Mouse (Mus musculus) layer of hippocampus, postnatal 36 days (tissue): Measurements from ENCODE around the gene Sh3bgrl3. TPM values are rescaled to one million over a fixed set of nuclear protein-coding genes. Genes with fewer than 3 reads are reported as not detected.

Experiments
- DNase-seq, 2 experiments: peaks; one replicate each; pipeline ENCODE4 v3.0.0; 2022
- total RNA-seq, 2 experiments: library from RNA; stranded (reverse); gene quantifications; 2 replicates each; pipeline ENCODE4 v1.2.3; 2021

The Sh3bgrl3 gene
- total RNA-seq, 2 experiments from 2014 or later, result 234 to 264 TPM

GRCm38 (mm10) chr4:134108196-134108595 lies 20.4 kb downstream of the Sh3bgrl3 start:
- DNase-seq, result no peak

GRCm38 (mm10) chr4:134107730-134108129 lies 20.9 kb downstream of the Sh3bgrl3 start:
- peak; percentile 33 to 50 for DNase-seq

- DNase-seq, result no peak
Measured at GRCm38 (mm10) chr4:134106105-134106504, 22.5 kb downstream of the Sh3bgrl3 start.

- DNase-seq, result no peak
Measured at GRCm38 (mm10) chr4:134102742-134103119, 25.9 kb downstream of the Sh3bgrl3 start.

- DNase-seq, result peak; percentile 88 to 90
Measured at GRCm38 (mm10) chr4:134101979-134102741, 26.4 kb downstream of the Sh3bgrl3 start, which contains the start of gene Ubxn11. TSS of gene Ubxn11 (plus strand) at chr4:134102570.

GRCm38 (mm10) chr4:134100245-134100644 lies 28.3 kb downstream of the Sh3bgrl3 start:
- no peak for DNase-seq

GRCm38 (mm10) chr4:134098628-134099027 lies 30.0 kb downstream of the Sh3bgrl3 start:
- no peak for DNase-seq

GRCm38 (mm10) chr4:134097015-134097608 lies 31.5 kb downstream of the Sh3bgrl3 start:
- no peak for DNase-seq

- DNase-seq, result no peak
Measured at GRCm38 (mm10) chr4:134096120-134096519, 32.5 kb downstream of the Sh3bgrl3 start.

- no peak for DNase-seq
Measured at GRCm38 (mm10) chr4:134094923-134095547, 33.6 kb downstream of the Sh3bgrl3 start, which contains the start of gene Cd52. TSS of gene Cd52 (minus strand) at chr4:134095082.

- no peak for DNase-seq
Measured at GRCm38 (mm10) chr4:134094004-134094564, 34.5 kb downstream of the Sh3bgrl3 start.

- DNase-seq, result peak in 1 of 2 experiments; percentile 23
Measured at GRCm38 (mm10) chr4:134092382-134093288, 36.0 kb downstream of the Sh3bgrl3 start.

GRCm38 (mm10) chr4:134091225-134091529 lies 37.4 kb downstream of the Sh3bgrl3 start:
- no peak for DNase-seq

- no peak for DNase-seq
Measured at GRCm38 (mm10) chr4:134090521-134091224, 37.9 kb downstream of the Sh3bgrl3 start.

GRCm38 (mm10) chr4:134089029-134089428 lies 39.6 kb downstream of the Sh3bgrl3 start:
- no peak for DNase-seq

- no peak for DNase-seq
Measured at GRCm38 (mm10) chr4:134087412-134087811, 41.2 kb downstream of the Sh3bgrl3 start.

GRCm38 (mm10) chr4:134084999-134085398 lies 43.6 kb downstream of the Sh3bgrl3 start:
- no peak for DNase-seq

GRCm38 (mm10) chr4:134082460-134082859 lies 46.1 kb downstream of the Sh3bgrl3 start:
- DNase-seq, result no peak

- DNase-seq, result peak; percentile 37 to 57
Measured at GRCm38 (mm10) chr4:134081730-134082386, 46.7 kb downstream of the Sh3bgrl3 start.

GRCm38 (mm10) chr4:134080674-134081073 lies 47.9 kb downstream of the Sh3bgrl3 start:
- DNase-seq, result no peak

GRCm38 (mm10) chr4:134078694-134079093 lies 49.9 kb downstream of the Sh3bgrl3 start:
- DNase-seq, result peak in 1 of 2 experiments; percentile 22
